Mouse (Mus musculus) heart, embryonic 10.5 days (tissue): ENCODE results near the gene Adora3. TPM values are rescaled to one million over a fixed set of nuclear protein-coding genes. Genes with fewer than 3 reads are reported as not detected.

Experiments
- DNase-seq: peaks from one replicate; pipeline ENCODE4 v3.0.0-alpha.2; 2017; ENCODE audit warnings: low spot score
- H3K27ac ChIP-seq: fragments of 300-500 bp; sonication (generic); 2 replicates; pipeline ENCODE4 v1.5.1; 2016; ENCODE audit warnings: mild to moderate bottlenecking
- H3K27me3 ChIP-seq: fragments of 300-500 bp; sonication (generic); 2 replicates; pipeline ENCODE4 v1.6.1; 2016; ENCODE audit warnings: mild to moderate bottlenecking; ENCODE audit not compliant: poor library complexity, insufficient read depth, severe bottlenecking
- H3K36me3 ChIP-seq: fragments of 300-500 bp; sonication (generic); 2 replicates; pipeline ENCODE4 v1.6.1; 2016; ENCODE audit warnings: mild to moderate bottlenecking, moderate library complexity
- H3K4me1 ChIP-seq: fragments of 300-500 bp; sonication (generic); 2 replicates; pipeline ENCODE4 v1.6.1; 2016; ENCODE audit warnings: mild to moderate bottlenecking
- H3K4me3 ChIP-seq: fragments of 300-500 bp; sonication (generic); 2 replicates; pipeline ENCODE4 v1.5.1; 2016; ENCODE audit warnings: mild to moderate bottlenecking, moderate library complexity
- H3K9me3 ChIP-seq: fragments of 300-500 bp; sonication (generic); 2 replicates; pipeline ENCODE4 v1.6.1; 2016; ENCODE audit warnings: mild to moderate bottlenecking, moderate library complexity
- WGBS: fragments of 180-500 bp; shearing (Covaris S2); methylation state at CpG from one replicate; pipeline ENCODE4 v1.1.7; 2016; 5-methylcytosine and 5-hydroxymethylcytosine counted together
- polyA plus RNA-seq: library from polyadenylated mRNA; unstranded; fragments of >200 nt; fragmentation: Nextera tagmentation; extraction: Ambion mirVana; gene quantifications from 2 replicates; pipeline ENCODE4 v1.2.1, GENCODE M21; 2016

Gene Adora3
- polyA plus RNA-seq, 1 experiment from 2014 or later = not detected

DNA sequence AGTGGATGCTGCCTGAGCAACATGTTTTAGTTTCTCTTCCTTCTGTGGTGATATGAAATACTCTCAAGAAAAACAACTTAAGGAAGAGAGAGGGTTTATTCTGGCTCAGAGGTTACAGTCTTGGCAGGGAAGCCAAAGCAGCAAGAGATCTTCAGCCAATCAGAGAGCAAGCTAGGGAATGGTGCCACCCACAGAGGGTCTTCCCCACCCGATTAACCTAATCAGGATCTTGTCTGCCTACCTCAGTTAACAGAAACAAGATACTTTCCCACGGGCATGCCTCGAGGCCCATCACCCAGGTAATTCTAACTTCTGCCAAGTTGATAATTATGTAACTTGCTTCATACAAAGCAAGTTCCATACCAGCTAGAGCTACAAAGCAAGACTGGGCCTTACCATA, 9.8 kb downstream of the Adora3 start:
- H3K36me3 ChIP-seq = no peaks in the 10 kb centered on the region
- no peak for DNase-seq
- no peak overlapping the region for H3K4me3 ChIP-seq

DNA sequence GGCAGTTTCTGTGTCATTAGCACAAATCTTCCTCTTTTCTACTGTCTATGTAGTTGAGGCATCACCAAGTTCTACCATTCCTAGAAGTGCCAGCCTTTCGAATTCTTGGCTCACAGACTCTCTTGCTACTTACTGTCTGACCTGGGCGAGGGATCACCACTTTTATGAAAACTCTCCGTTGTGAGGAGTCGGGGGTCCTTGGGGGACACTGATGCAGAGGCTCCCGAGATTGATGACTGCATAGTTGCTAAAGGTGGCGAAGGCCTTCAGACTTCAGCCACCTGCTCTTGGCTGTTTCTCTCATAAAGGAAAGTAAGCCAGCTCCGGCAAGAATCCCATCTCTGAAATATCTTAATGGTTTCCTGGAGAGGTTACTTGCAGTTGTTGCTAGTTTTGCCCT, 11.4 kb downstream of the Adora3 start:
- H3K9me3 ChIP-seq = no peaks in the 10 kb centered on the region
- H3K27ac ChIP-seq = no peak overlapping the region
- no peak for DNase-seq
- no peaks in the 10 kb centered on the region for H3K4me1 ChIP-seq
- H3K36me3 ChIP-seq = no peaks in the 10 kb centered on the region
- no peak overlapping the region for H3K4me3 ChIP-seq
- H3K27me3 ChIP-seq = peaks cover 4% of the 10 kb centered on the region; the same call in 1 of the 2 replicates
- WGBS = 84% methylated on average over 7 of the region's 7 CpGs

More for the DNA sequence above, 9.8 kb downstream of the Adora3 start:
- Histone ChIP-seq H3K4me1 (peaks cover 7% of the 10 kb centered on the region), H3K9me3 (no peaks in the 10 kb centered on the region), H3K27ac (no peak overlapping the region), H3K27me3 (peaks cover 4% of the 10 kb centered on the region; the same call in 1 of the 2 replicates)
- 54% methylated on average over 3 of the region's 3 CpGs for WGBS

DNA sequence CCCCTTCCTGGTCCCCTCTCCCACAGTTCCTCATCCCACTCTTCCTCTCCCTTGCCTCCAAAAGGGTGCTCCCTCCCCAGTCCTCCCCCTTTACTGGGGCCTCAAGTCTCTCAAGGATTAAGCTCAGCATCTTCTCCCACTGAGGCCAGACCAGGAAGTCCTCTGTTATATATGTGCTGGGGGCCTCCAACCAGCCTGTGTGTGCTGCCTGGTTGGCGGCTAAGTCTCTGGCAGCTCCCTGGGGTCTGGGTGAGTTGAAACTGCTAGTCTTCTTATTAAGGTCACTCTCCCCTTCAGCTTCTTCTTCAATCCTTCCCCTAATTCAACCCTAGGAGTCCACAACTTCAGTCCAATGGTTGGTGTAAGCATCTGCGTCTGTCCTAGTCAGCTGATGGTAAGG, 12.5 kb downstream of the Adora3 start:
- Histone ChIP-seq H3K27ac (no peak overlapping the region), H3K36me3 (no peaks in the 10 kb centered on the region), H3K4me3 (no peak overlapping the region), H3K27me3 (no peaks in the 10 kb centered on the region; the same call in 1 of the 2 replicates), H3K9me3 (no peaks in the 10 kb centered on the region), H3K4me1 (no peaks in the 10 kb centered on the region)
- DNase-seq = no peak
- WGBS = 89% methylated on average over 2 of the region's 2 CpGs

GRCm38 (mm10) chr3:105888961-105889360, 18.3 kb downstream of the Adora3 start:
- Histone ChIP-seq H3K27me3 (no peaks in the 10 kb centered on the region), H3K4me1 (peaks cover 30% of the 10 kb centered on the region), H3K4me3 (no peak overlapping the region), H3K27ac (no peak overlapping the region), H3K9me3 (no peaks in the 10 kb centered on the region), H3K36me3 (no peaks in the 10 kb centered on the region)
- peak; percentile 14 for DNase-seq
- WGBS = 81% methylated on average over 3 of the region's 3 CpGs

DNA sequence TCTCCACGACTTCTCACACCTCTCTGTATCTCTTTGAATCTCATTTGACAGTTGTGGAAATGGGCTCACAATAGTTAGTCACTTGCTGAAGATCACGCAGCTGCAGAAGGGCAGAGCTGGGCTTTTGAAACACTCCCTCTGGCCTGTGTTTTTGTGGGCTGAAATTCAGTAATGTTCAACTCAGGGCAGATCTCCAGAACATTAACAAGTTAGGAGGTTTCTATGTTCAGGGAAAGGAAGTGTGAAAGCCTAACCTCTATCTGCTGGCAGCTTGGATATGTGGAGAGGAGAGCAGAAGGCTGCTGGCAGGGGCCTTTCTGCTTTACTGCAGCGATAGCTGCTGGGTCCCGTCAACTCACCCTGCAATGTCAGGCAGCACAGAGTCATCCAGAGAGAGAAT, 19.6 kb downstream of the Adora3 start:
- DNase-seq = peak; percentile 68
- Histone ChIP-seq H3K27ac (no peak overlapping the region), H3K4me3 (no peak overlapping the region), H3K27me3 (no peaks in the 10 kb centered on the region), H3K36me3 (no peaks in the 10 kb centered on the region), H3K4me1 (peaks cover 43% of the 10 kb centered on the region), H3K9me3 (no peaks in the 10 kb centered on the region)
- WGBS = 56% methylated on average over 4 of the region's 4 CpGs

- DNase-seq = peak; percentile 46
- Histone ChIP-seq H3K27me3 (no peaks in the 10 kb centered on the region), H3K4me1 (peaks cover 44% of the 10 kb centered on the region), H3K27ac (no peak overlapping the region; the same call in 1 of the 2 replicates), H3K9me3 (no peaks in the 10 kb centered on the region), H3K36me3 (no peaks in the 10 kb centered on the region), H3K4me3 (no peak overlapping the region)
- WGBS = 60% methylated on average over 3 of the region's 3 CpGs
Measured at GRCm38 (mm10) chr3:105891141-105891540, 20.5 kb downstream of the Adora3 start.

DNA sequence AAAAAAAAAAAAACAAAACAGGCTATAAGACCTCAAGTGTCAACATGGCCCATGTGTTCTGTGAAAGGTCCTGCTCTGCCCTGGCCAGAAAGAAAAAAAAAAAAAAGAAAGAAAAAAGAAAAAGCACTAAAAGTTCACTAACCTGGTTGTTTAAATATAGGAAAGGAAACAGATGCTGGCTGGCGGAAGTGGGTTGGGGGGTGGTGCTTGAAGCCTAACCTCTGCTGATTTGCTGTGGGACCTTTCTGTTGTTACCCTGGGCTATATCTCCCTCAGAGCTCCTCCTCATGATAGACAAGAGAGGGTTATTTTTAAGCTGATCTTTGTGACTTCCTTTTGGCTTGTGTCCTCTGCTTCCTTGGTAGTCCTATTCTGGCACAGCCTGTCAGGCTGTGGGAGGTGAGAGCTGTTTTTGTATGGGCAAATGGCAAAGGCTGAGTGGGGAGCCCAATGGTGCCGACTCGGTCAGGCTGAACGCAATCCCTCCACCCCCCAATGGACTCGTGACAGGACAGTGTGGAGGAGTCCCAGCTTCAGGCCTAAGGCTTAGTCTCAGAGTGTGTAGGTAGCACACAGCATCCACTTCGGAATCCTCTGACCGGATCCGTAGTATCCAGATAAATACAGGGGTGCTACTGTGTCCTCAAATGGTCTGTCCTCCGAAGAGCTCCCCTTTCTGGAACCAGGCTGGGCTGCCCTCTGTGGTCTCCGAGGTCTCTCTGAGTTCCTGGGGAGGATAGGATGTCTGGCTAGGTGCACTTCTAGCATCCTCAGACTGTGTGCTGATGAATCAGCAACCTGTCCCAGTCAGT, 21.3 kb downstream of the Adora3 start:
- no peaks in the 10 kb centered on the region for H3K36me3 ChIP-seq
- DNase-seq = peak; percentile 73
- H3K27me3 ChIP-seq = no peaks in the 10 kb centered on the region
- no peak overlapping the region for H3K4me3 ChIP-seq
- WGBS = 70% methylated on average over 10 of the region's 10 CpGs
- H3K4me1 ChIP-seq = peaks cover 44% of the 10 kb centered on the region
- H3K27ac ChIP-seq = peak overlapping the region; percentile 47; the same call in 1 of the 2 replicates
- no peaks in the 10 kb centered on the region for H3K9me3 ChIP-seq

GRCm38 (mm10) chr3:105892572-105893495, 22.2 kb downstream of the Adora3 start:
- Histone ChIP-seq H3K36me3 (no peaks in the 10 kb centered on the region), H3K4me3 (no peak overlapping the region), H3K27ac (peak overlapping the region; percentile 47; the same call in 1 of the 2 replicates), H3K4me1 (peaks cover 44% of the 10 kb centered on the region), H3K27me3 (no peaks in the 10 kb centered on the region), H3K9me3 (no peaks in the 10 kb centered on the region)
- WGBS = 70% methylated on average over 19 of the region's 19 CpGs
- peak; percentile 78 for DNase-seq

GRCm38 (mm10) chr3:105893941-105894391, 23.3 kb downstream of the Adora3 start:
- DNase-seq = peak; percentile 77

GRCm38 (mm10) chr3:105894601-105895592, 24.2 kb downstream of the Adora3 start:
- WGBS = 70% methylated on average over 23 of the region's 23 CpGs
- peaks cover 55% of the 10 kb centered on the region for H3K4me1 ChIP-seq
- H3K9me3 ChIP-seq = no peaks in the 10 kb centered on the region
- DNase-seq = peak; percentile 93
- peak overlapping the region; percentile 77 for H3K27ac ChIP-seq
- no peaks in the 10 kb centered on the region for H3K27me3 ChIP-seq
- H3K36me3 ChIP-seq = no peaks in the 10 kb centered on the region
- no peak overlapping the region for H3K4me3 ChIP-seq

More at GRCm38 (mm10) chr3:105893941-105894391, 23.3 kb downstream of the Adora3 start:
- WGBS = 46% methylated on average over 6 of the region's 6 CpGs
- no peaks in the 10 kb centered on the region for H3K27me3 ChIP-seq
- H3K36me3 ChIP-seq = no peaks in the 10 kb centered on the region
- H3K4me1 ChIP-seq = peaks cover 46% of the 10 kb centered on the region
- no peak overlapping the region for H3K4me3 ChIP-seq
- peak overlapping the region; percentile 77; the same call in 1 of the 2 replicates for H3K27ac ChIP-seq
- H3K9me3 ChIP-seq = no peaks in the 10 kb centered on the region

DNA sequence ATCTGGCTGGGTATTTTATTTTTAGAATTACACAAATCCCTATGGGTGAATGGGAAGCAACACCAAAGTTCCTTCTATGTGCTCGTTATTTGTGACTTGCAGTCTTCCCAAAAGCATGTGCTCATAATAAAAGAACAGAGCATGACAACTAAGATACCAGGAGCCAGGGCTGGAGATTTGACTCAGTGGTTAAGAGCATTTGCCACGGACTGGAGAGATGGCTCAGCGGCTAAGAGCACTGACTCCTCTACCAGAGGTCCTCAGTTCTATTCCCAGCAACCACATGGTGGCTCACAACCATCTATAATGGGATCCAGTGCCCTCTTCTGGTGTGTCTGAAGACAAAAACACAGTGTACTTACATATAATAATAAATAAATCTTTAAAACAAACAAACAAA, 26.2 kb downstream of the Adora3 start:
- Histone ChIP-seq H3K27ac (no peak overlapping the region), H3K4me1 (peaks cover 42% of the 10 kb centered on the region), H3K9me3 (no peaks in the 10 kb centered on the region), H3K36me3 (no peaks in the 10 kb centered on the region), H3K27me3 (peaks cover 12% of the 10 kb centered on the region), H3K4me3 (no peak overlapping the region)
- DNase-seq = peak; percentile 68
- WGBS = 84% methylated on average over 3 of the region's 3 CpGs

DNA sequence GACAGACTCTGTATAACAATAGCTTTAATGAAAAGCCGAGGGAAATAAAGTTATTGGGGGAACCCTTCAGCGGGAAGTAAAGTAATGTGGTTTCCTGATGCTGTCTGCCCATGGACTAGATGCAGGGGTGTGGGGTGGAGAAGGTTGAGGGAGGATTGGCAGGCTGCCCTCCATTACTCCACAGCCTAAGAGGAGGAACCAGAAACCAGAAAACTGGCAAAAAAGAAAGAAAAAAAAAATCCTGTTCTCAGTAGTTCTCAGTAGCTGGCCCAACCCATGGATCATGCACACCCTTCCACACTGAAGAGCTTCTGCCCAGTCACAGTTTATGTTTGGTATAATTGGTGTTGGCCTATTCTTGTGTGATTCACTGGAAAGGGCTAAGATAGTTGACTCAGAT, 27.7 kb downstream of the Adora3 start:
- Histone ChIP-seq H3K36me3 (no peaks in the 10 kb centered on the region), H3K4me3 (no peak overlapping the region), H3K27me3 (peaks cover 17% of the 10 kb centered on the region), H3K9me3 (no peaks in the 10 kb centered on the region), H3K27ac (no peak overlapping the region), H3K4me1 (peaks cover 28% of the 10 kb centered on the region)
- WGBS = 82% methylated on average over 2 of the region's 2 CpGs
- DNase-seq = peak; percentile 58
